Mouse (Mus musculus): ENCODE results near the gene Tctex1d4.

DNA sequence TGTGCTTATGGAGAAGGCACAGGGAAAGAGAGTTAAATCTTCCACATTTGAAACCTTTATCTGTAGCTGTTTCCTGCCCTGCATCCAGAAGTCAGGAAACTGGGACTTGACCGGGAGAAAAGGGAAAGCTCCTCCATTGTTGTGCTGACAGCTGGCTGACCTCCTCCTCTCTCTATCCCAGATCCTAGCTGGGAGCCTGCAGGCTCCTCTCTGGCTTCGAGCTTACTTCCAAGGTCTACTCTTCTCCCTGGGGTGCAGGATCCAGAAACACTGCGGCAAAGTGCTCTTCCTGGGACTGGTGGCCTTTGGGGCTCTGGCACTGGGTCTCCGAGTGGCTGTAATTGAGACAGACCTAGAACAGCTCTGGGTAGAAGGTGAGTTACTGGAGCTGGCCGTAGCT, 29.9 kb upstream of the Tctex1d4 start:
- TF ChIP-seq CTCF (IDR thresholded peaks at IDR 0.05; ENCODE audit: control insufficient read depth, insufficient read depth, insufficient replicate concordance, low read depth, low read length) (no peak), POLR2A (IDR thresholded peaks at IDR 0.05; ENCODE audit: control insufficient read depth, low read depth, low read length) (no peak)
